Mouse (Mus musculus) erythroblast, embryonic 14.5 days (primary cell): Measurements from ENCODE around the gene Eef2k.

ENCODE experiments used
- GATA1 ChIP-seq: IDR thresholded peaks from 2 replicates; pipeline ENCODE4 v1.6.1; 2012; ENCODE audit warnings: low read length, inconsistent platforms, mixed read lengths
- TAL1 ChIP-seq: IDR thresholded peaks from 3 replicates; pipeline ENCODE4 v1.6.1; 2012; ENCODE audit warnings: low read length, inconsistent platforms, mixed read lengths

GRCm38 (mm10) chr7:120938206-120938605 is 95.6 kb downstream of the Eef2k start:
- TF ChIP-seq TAL1 (no peak), GATA1 (no peak)
